Mouse (Mus musculus): ENCODE results near the gene Ptch1. TPM values are rescaled to one million over a fixed set of nuclear protein-coding genes. Genes with fewer than 3 reads are reported as not detected.

The Ptch1 gene
- polyA plus RNA-seq (2016; fragmentation: Nextera tagmentation; extraction: Ambion mirVana): 21.8 and 22.1 TPM in 2 replicates

DNA sequence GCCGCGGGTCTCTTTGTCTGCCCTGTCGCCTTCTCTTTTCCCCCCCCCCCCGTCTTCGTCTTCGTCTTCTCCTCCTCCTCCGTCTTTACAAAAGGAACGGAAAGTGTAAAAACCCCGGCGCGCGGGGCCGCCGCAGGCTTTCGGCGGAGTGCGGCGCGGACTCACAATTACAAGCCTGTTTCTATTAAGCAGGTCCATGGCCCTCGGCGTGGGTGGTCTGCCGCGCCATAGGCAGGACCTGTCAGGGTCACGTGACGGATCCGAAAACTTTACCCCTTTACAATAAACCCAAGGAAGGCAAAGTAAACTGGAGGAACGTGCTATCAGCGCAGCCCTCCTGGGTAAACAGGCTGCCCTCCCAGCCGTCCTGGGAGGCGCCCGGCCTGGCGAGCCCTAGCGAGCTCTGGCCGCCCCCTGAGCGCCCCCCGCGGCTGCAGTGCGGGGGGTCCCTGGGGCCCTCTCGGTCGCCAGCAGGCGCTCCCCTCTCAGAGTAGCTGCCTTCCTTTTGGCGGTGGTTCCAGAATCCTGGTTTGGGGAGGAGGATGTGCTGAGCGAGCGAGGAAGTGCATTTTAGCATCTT is at the start of gene Ptch1:
Gene Ptch1 (minus strand): TSS at position 343 of the 580 bp plus-strand sequence.
- Histone ChIP-seq H3K36me3 (no peaks in the 10 kb centered on the region), H3K27ac (peak within 1 kb of the TSS; percentile 93), H3K9me3 (no peaks in the 10 kb centered on the region), H3K27me3 (ENCODE audit: insufficient read depth, poor library complexity, severe bottlenecking) (peaks cover 85% of the 10 kb centered on the region), H3K4me3 (peak within 1 kb of the TSS; percentile 86), H3K4me1 (replicated peaks) (peaks cover 55% of the 10 kb centered on the region)
- WGBS: under 1% methylated on average over 43 of the region's 44 CpGs
- DNase-seq (ENCODE audit: low spot score): peak; percentile 85

GRCm38 (mm10) chr13:63621301-63621700 is 47.9 kb upstream of the Ptch1 start:
- 79% methylated on average over 3 of the region's 3 CpGs for WGBS
- H3K4me1 ChIP-seq (replicated peaks): peaks cover 7% of the 10 kb centered on the region
- peaks cover 5% of the 10 kb centered on the region; the same call in 1 of the 2 replicates for H3K27me3 ChIP-seq (ENCODE audit: insufficient read depth, poor library complexity, severe bottlenecking)
- no peak for DNase-seq (ENCODE audit: low spot score)
- H3K36me3 ChIP-seq: no peaks in the 10 kb centered on the region
- no peaks in the 10 kb centered on the region for H3K9me3 ChIP-seq
- no peak overlapping the region for H3K4me3 ChIP-seq
- H3K27ac ChIP-seq: no peak overlapping the region

- no peaks in the 10 kb centered on the region for H3K27me3 ChIP-seq (ENCODE audit: insufficient read depth, poor library complexity, severe bottlenecking)
Observed at GRCm38 (mm10) chr13:63613201-63613600, 39.8 kb upstream of the Ptch1 start.

GRCm38 (mm10) chr13:63609734-63610133 is 36.3 kb upstream of the Ptch1 start:
- 0 out of 2 replicates have a peak, but pooled peaks cover 3% of the 10 kb centered on the region for H3K27me3 ChIP-seq (ENCODE audit: insufficient read depth, poor library complexity, severe bottlenecking)
- H3K4me3 ChIP-seq: no peak overlapping the region
- 48% methylated on average over 10 of the region's 10 CpGs for WGBS
- H3K9me3 ChIP-seq: no peaks in the 10 kb centered on the region
- 0 out of 2 replicates have a peak overlapping the region, but pooled peaks have one; percentile 24 for H3K27ac ChIP-seq
- H3K36me3 ChIP-seq: no peaks in the 10 kb centered on the region
- no peak for DNase-seq (ENCODE audit: low spot score)
- H3K4me1 ChIP-seq (replicated peaks): peaks cover 31% of the 10 kb centered on the region

More at GRCm38 (mm10) chr13:63613201-63613600, 39.8 kb upstream of the Ptch1 start:
- no peak for DNase-seq (ENCODE audit: low spot score)
- H3K4me1 ChIP-seq (replicated peaks): peaks cover 38% of the 10 kb centered on the region
- 60% methylated on average over 2 of the region's 2 CpGs for WGBS
- no peaks in the 10 kb centered on the region for H3K36me3 ChIP-seq
- H3K4me3 ChIP-seq: no peak overlapping the region
- no peaks in the 10 kb centered on the region for H3K9me3 ChIP-seq
- no peak overlapping the region for H3K27ac ChIP-seq

DNA sequence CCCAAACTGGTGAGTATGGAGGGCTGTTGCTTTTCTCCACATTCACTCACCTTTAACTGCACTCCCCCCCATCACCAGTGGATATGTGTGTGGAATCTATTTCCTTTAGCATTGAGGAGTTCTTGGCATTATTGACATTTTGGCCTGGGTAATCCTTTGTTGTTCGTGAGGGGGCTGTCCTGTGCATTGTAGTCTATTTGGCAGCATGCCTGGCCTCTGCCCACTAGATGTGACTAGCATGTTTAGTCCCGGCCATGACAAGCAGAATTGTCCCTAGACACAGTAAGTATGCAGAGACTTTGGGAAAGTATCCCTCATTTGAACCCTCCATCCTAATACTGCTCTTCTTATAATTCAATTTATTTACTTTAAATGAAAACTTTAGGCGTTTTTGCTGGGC is 24.2 kb upstream of the Ptch1 start:
- 0 out of 2 replicates have a peak overlapping the region, but pooled peaks have one; percentile 4 for H3K27ac ChIP-seq
- no peaks in the 10 kb centered on the region for H3K27me3 ChIP-seq (ENCODE audit: insufficient read depth, poor library complexity, severe bottlenecking)
- H3K4me3 ChIP-seq: no peak overlapping the region
- H3K9me3 ChIP-seq: no peaks in the 10 kb centered on the region
- no peak for DNase-seq (ENCODE audit: low spot score)
- H3K4me1 ChIP-seq (replicated peaks): peaks cover 20% of the 10 kb centered on the region
- no peaks in the 10 kb centered on the region for H3K36me3 ChIP-seq
- WGBS: 76% methylated on average over 3 of the region's 3 CpGs

- no peak for DNase-seq (ENCODE audit: low spot score)
- H3K9me3 ChIP-seq: no peaks in the 10 kb centered on the region
- no peak overlapping the region for H3K4me3 ChIP-seq
- peak overlapping the region; percentile 67 for H3K27ac ChIP-seq
- H3K4me1 ChIP-seq (replicated peaks): peaks cover 20% of the 10 kb centered on the region
- H3K27me3 ChIP-seq (ENCODE audit: insufficient read depth, poor library complexity, severe bottlenecking): no peaks in the 10 kb centered on the region
- 76% methylated on average over 7 of the region's 7 CpGs for WGBS
- H3K36me3 ChIP-seq: no peaks in the 10 kb centered on the region
Observed at GRCm38 (mm10) chr13:63595869-63596268, 22.5 kb upstream of the Ptch1 start.

DNA sequence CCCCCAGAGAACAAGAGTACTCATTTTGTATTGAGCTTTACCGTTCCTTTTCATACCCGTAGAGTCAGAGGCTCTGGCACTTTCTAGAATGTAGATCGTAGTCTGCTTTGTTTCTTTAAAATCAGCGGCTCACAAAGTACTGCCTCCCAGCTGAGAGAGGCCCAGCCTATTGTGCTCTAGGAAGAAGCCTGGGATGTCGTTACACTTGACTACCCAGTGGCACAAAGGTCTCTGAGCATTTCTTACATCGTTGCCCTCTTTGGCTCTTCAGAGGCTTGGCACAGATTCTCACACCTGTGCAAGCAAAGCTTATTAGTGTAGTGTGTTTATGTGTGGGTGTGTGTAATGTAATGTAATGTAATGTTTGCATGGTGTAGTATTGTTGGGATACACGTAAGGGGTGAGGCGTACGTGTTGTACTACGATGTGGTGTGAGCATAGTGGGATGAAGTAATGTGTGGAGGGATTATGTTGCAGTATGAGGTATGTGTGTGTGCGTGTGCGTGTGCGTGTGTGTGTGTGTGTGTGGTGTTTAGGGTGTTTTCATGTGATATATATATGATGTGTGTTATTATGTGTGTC is 20.2 kb upstream of the Ptch1 start:
- peak overlapping the region; percentile 60 for H3K27ac ChIP-seq
- H3K9me3 ChIP-seq: no peaks in the 10 kb centered on the region
- WGBS: 57% methylated on average over 13 of the region's 13 CpGs
- H3K4me3 ChIP-seq: no peak overlapping the region
- no peaks in the 10 kb centered on the region for H3K36me3 ChIP-seq
- no peaks in the 10 kb centered on the region for H3K27me3 ChIP-seq (ENCODE audit: insufficient read depth, poor library complexity, severe bottlenecking)
- DNase-seq (ENCODE audit: low spot score): peak; percentile 27
- peaks cover 20% of the 10 kb centered on the region for H3K4me1 ChIP-seq (replicated peaks)

- peaks cover 20% of the 10 kb centered on the region for H3K4me1 ChIP-seq (replicated peaks)
- H3K36me3 ChIP-seq: no peaks in the 10 kb centered on the region
- 88% methylated on average over 5 of the region's 5 CpGs for WGBS
- H3K9me3 ChIP-seq: no peaks in the 10 kb centered on the region
- peak overlapping the region; percentile 60; the same call in 1 of the 2 replicates for H3K27ac ChIP-seq
- no peak overlapping the region for H3K4me3 ChIP-seq
- no peaks in the 10 kb centered on the region for H3K27me3 ChIP-seq (ENCODE audit: insufficient read depth, poor library complexity, severe bottlenecking)
- no peak for DNase-seq (ENCODE audit: low spot score)
Observed at GRCm38 (mm10) chr13:63592755-63593154, 19.4 kb upstream of the Ptch1 start.

GRCm38 (mm10) chr13:63574601-63575000 is 1.2 kb upstream of the Ptch1 start:
- Histone ChIP-seq H3K27me3 (ENCODE audit: insufficient read depth, poor library complexity, severe bottlenecking) (peaks cover 75% of the 10 kb centered on the region), H3K4me1 (replicated peaks) (peaks cover 43% of the 10 kb centered on the region)
- 66% methylated on average over 4 of the region's 4 CpGs for WGBS

GRCm38 (mm10) chr13:63572453-63573255 is 744 bp downstream of the Ptch1 start:
- Histone ChIP-seq H3K9me3 (no peaks in the 10 kb centered on the region), H3K27ac (peak overlapping the region; percentile 93), H3K36me3 (no peaks in the 10 kb centered on the region), H3K4me3 (peak overlapping the region; percentile 86), H3K4me1 (replicated peaks) (peaks cover 59% of the 10 kb centered on the region), H3K27me3 (ENCODE audit: insufficient read depth, poor library complexity, severe bottlenecking) (peaks cover 85% of the 10 kb centered on the region)
- DNase-seq (ENCODE audit: low spot score): peak; percentile 70
- under 1% methylated on average over 67 of the region's 67 CpGs for WGBS

More at GRCm38 (mm10) chr13:63574601-63575000, 1.2 kb upstream of the Ptch1 start:
- Histone ChIP-seq H3K4me3 (no peak overlapping the region), H3K27ac (no peak overlapping the region), H3K9me3 (no peaks in the 10 kb centered on the region), H3K36me3 (no peaks in the 10 kb centered on the region)
- no peak for DNase-seq (ENCODE audit: low spot score)

- Histone ChIP-seq H3K27ac (peak overlapping the region; percentile 93), H3K4me3 (peak overlapping the region; percentile 86), H3K36me3 (no peaks in the 10 kb centered on the region), H3K9me3 (no peaks in the 10 kb centered on the region), H3K27me3 (ENCODE audit: insufficient read depth, poor library complexity, severe bottlenecking) (peaks cover 84% of the 10 kb centered on the region), H3K4me1 (replicated peaks) (peaks cover 60% of the 10 kb centered on the region)
- no peak for DNase-seq (ENCODE audit: low spot score)
- WGBS: 1% methylated on average over 12 of the region's 12 CpGs
Observed at GRCm38 (mm10) chr13:63572111-63572452, 1.3 kb downstream of the Ptch1 start.

DNA sequence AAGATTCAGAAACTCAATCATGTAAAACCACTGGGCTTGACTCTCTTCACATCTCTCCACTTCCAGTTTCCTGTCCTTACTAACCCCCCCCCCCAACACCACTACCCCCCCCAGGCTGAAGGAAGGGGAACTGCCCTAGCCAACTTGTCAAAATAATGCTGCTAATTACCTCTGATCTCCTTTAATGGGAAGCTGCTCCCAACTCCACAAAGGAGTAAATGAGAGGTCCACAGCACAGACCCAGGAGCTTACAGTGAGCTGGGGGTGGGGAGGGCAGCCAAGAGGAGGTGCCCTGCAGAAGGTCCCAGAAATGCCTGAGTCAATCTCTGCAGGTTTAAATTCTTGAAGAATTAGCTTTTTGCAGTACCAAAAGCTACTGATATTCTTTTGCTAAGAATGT is 2.9 kb downstream of the Ptch1 start:
- H3K27ac ChIP-seq: no peak overlapping the region; the same call in 1 of the 2 replicates
- no peaks in the 10 kb centered on the region for H3K9me3 ChIP-seq
- no peak for DNase-seq (ENCODE audit: low spot score)
- H3K27me3 ChIP-seq (ENCODE audit: insufficient read depth, poor library complexity, severe bottlenecking): peaks cover 68% of the 10 kb centered on the region
- H3K4me3 ChIP-seq: peak overlapping the region; percentile 86
- H3K36me3 ChIP-seq: no peaks in the 10 kb centered on the region
- peaks cover 67% of the 10 kb centered on the region for H3K4me1 ChIP-seq (replicated peaks)

GRCm38 (mm10) chr13:63569396-63569756 is 4.0 kb downstream of the Ptch1 start:
- DNase-seq (ENCODE audit: low spot score): peak; percentile 38
- WGBS: 6% methylated on average over 5 of the region's 5 CpGs
- Histone ChIP-seq H3K4me3 (peak overlapping the region; percentile 86), H3K4me1 (replicated peaks) (peaks cover 67% of the 10 kb centered on the region), H3K9me3 (no peaks in the 10 kb centered on the region), H3K27ac (peak overlapping the region; percentile 98), H3K36me3 (peaks cover 3% of the 10 kb centered on the region; the same call in 1 of the 2 replicates), H3K27me3 (ENCODE audit: insufficient read depth, poor library complexity, severe bottlenecking) (peaks cover 57% of the 10 kb centered on the region)
